Mouse (Mus musculus) urinary bladder, adult 2 months (tissue): ENCODE measurements around the gene Prkci. TPM values are rescaled to one million over a fixed set of nuclear protein-coding genes. Genes with fewer than 3 reads are reported as not detected.

ENCODE experiments used
- DNase-seq: peaks from one replicate; pipeline ENCODE4 v3.0.0; 2022; ENCODE audit warnings: low spot score
- polyA plus RNA-seq: library from polyadenylated mRNA; depleted of rRNA; stranded (reverse); fragments of >200 nt; gene quantifications from 2 replicates; pipeline ENCODE4 v1.2.3, GENCODE M21; 2012; rRNA removed

Prkci gene
- polyA plus RNA-seq, 1 experiment: 76.8 TPM

- no peak for DNase-seq
Measured at GRCm38 (mm10) chr3:31085000-31085399, 89.5 kb downstream of the Prkci start.

- DNase-seq: no peak
Measured at GRCm38 (mm10) chr3:31088789-31089775, 93.5 kb downstream of the Prkci start.

GRCm38 (mm10) chr3:31089956-31090355 lies 94.4 kb downstream of the Prkci start:
- DNase-seq: no peak

GRCm38 (mm10) chr3:31093196-31093595 lies 97.6 kb downstream of the Prkci start:
- no peak for DNase-seq

- peak; percentile 58 for DNase-seq
Measured at GRCm38 (mm10) chr3:31093627-31094351, 98.2 kb downstream of the Prkci start.

- peak; percentile 90 for DNase-seq
Measured at GRCm38 (mm10) chr3:31094531-31095178, 99.1 kb downstream of the Prkci start, which contains the start of gene Skil. Skil (plus strand) TSS chr3:31095058.

GRCm38 (mm10) chr3:31095179-31095490 lies 99.6 kb downstream of the Prkci start:
- no peak for DNase-seq

- DNase-seq: peak; percentile 60
Measured at GRCm38 (mm10) chr3:31095491-31096154, 100.1 kb downstream of the Prkci start.

GRCm38 (mm10) chr3:31096155-31097101 lies 100.9 kb downstream of the Prkci start:
- no peak for DNase-seq

GRCm38 (mm10) chr3:31097102-31097720 lies 101.7 kb downstream of the Prkci start:
- DNase-seq: no peak

- no peak for DNase-seq
Measured at GRCm38 (mm10) chr3:31097976-31098375, 102.4 kb downstream of the Prkci start.

GRCm38 (mm10) chr3:31098556-31098955 lies 103.0 kb downstream of the Prkci start:
- no peak for DNase-seq

- no peak for DNase-seq
Measured at GRCm38 (mm10) chr3:31100026-31100425, 104.5 kb downstream of the Prkci start.

- DNase-seq: no peak
Measured at GRCm38 (mm10) chr3:31100802-31101201, 105.3 kb downstream of the Prkci start.

Other genes with a start within 250 kb of the Prkci start
- gene Samd7, start 249.5 kb upstream of the Prkci start, polyA plus RNA-seq: not detected in 2 replicates
- 70.3 and 73.2 TPM in 2 replicates for gene Sec62, start 202.9 kb upstream of the Prkci start, polyA plus RNA-seq
- 9.6 and 13.8 TPM in 2 replicates for gene Gpr160, start 139.8 kb upstream of the Prkci start, polyA plus RNA-seq
- gene Phc3, start 26.3 kb upstream of the Prkci start, polyA plus RNA-seq: 20.9 and 25.0 TPM in 2 replicates
- gene Skil, start 99.3 kb downstream of the Prkci start, polyA plus RNA-seq: 14.0 and 15.0 TPM in 2 replicates
- gene Cldn11, start 154.2 kb downstream of the Prkci start, polyA plus RNA-seq: 0.91 and 1.5 TPM in 2 replicates